Mouse (Mus musculus) kidney, adult 18-20 months (tissue): ENCODE results near the gene A730009L09Rik.

ENCODE experiments used
- DNase-seq: peaks from one replicate; pipeline ENCODE4 v3.0.0; 2021

Gene A730009L09Rik

GRCm38 (mm10) chr16:84560279-84560602 is 45.3 kb downstream of the A730009L09Rik start:
- DNase-seq, result no peak
